8 mouse cellular contexts compared by ENCODE assay signal in the genomic region with DNA sequence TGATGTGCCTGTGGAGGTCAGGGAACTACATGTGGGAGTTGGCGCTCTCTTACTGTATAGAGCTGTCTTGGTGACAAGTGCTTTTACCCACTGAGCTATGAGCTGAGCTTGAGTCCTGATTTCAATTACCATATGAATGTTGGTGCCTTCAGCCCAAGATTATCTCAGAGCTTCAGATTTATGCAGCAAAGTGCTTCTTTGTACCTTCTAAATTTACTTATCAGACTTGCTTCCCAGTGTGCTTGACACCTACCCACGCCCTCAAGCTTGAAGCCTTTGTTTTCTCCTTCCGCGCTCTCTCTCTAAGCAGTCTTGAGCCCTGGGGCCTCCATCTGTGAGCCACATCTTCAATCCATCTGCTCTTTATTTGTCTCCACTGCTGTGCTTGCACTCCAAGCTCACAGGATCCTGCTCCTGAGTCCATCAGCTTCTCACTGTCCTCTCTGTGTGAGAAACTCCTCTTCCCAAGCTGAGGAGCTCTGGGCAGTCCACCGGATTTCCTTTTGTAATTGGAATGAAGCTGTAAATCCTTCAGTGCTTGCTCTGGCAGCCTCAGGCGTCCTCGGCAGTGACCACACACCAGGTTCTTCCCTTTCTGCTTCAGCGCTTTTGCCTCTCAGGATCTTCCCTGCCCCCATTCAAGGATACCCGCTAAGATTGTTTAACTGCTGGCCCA. TPM values are rescaled to one million over a fixed set of nuclear protein-coding genes. Genes with fewer than 3 reads are reported as not detected.
DNase-seq lines count a peak whose midpoint lies in the region; ATAC-seq and TF ChIP-seq lines count a peak whose summit lies in the region.

No protein-coding gene starts in this region.

- TF ChIP-seq POLR2A in cortical plate, adult 2 months (IDR thresholded peaks at IDR 0.05; ENCODE audit: extremely low read depth, insufficient read depth, low read length), result no peak

- TF ChIP-seq CTCF in liver, postnatal 0 days (IDR thresholded peaks at IDR 0.05; ENCODE audit: low read depth), result no peak
- no peak for TF ChIP-seq CTCF in cortical plate, adult 2 months (IDR thresholded peaks at IDR 0.05; ENCODE audit: extremely low read depth, insufficient read depth, low read length)

- ATAC-seq in liver, embryonic 12.5 days, result no peak
- ATAC-seq in liver, postnatal 0 days, result no peak
- ATAC-seq in heart, embryonic 15.5 days (replicated peaks; ENCODE audit: insufficient number of reproducible peaks, insufficient read depth, low FRiP score, low read depth), result no peak; the same call in 1 of the 2 replicates
- ATAC-seq in CD4-positive, CD25-positive, alpha-beta regulatory T cell, adult 4 months, result no peak

- H3K4me1 ChIP-seq in liver, embryonic 12.5 days, result peaks cover 70% of the 10 kb centered on the region
- H3K4me1 ChIP-seq in liver, postnatal 0 days (ENCODE audit: insufficient read depth), result peaks cover 31% of the 10 kb centered on the region
- H3K4me1 ChIP-seq in cortical plate, adult 2 months (ENCODE audit: control insufficient read depth, insufficient read depth, low read length), result peaks cover 12% of the 10 kb centered on the region
- peaks cover 27% of the 10 kb centered on the region for H3K4me1 ChIP-seq in heart, embryonic 15.5 days (replicated peaks)
- H3K4me1 ChIP-seq in midbrain, embryonic 10.5 days, result peaks cover 60% of the 10 kb centered on the region

- TF ChIP-seq EP300 in liver, postnatal 0 days (IDR thresholded peaks at IDR 0.05; ENCODE audit: low read depth), result no peak

- no peaks in the 10 kb centered on the region for H3K9me3 ChIP-seq in liver, embryonic 12.5 days (replicated peaks)
- no peaks in the 10 kb centered on the region for H3K9me3 ChIP-seq in liver, postnatal 0 days (ENCODE audit: low read length)
- H3K9me3 ChIP-seq in heart, embryonic 15.5 days (replicated peaks), result no peaks in the 10 kb centered on the region
- H3K9me3 ChIP-seq in midbrain, embryonic 10.5 days (replicated peaks), result no peaks in the 10 kb centered on the region

- WGBS in liver, embryonic 12.5 days (ENCODE audit: insufficient replicate concordance), result 33% methylated on average over 9 of the region's 9 CpGs
- 40% methylated on average over 9 of the region's 9 CpGs for WGBS in liver, postnatal 0 days (ENCODE audit: insufficient replicate concordance)
- WGBS in heart, embryonic 15.5 days, result 39% methylated on average over 9 of the region's 9 CpGs
- 5% methylated on average over 9 of the region's 9 CpGs for WGBS in midbrain, embryonic 10.5 days

- no peak overlapping the region for H3K4me2 ChIP-seq in liver, embryonic 12.5 days
- H3K4me2 ChIP-seq in liver, postnatal 0 days (ENCODE audit: low read depth, low read length), result no peak overlapping the region
- H3K4me2 ChIP-seq in heart, embryonic 15.5 days, result no peak overlapping the region

- H3K27me3 ChIP-seq in liver, embryonic 12.5 days (replicated peaks), result no peaks in the 10 kb centered on the region
- no peaks in the 10 kb centered on the region for H3K27me3 ChIP-seq in liver, postnatal 0 days (ENCODE audit: insufficient read depth, low read length)
- H3K27me3 ChIP-seq in heart, embryonic 15.5 days, result no peaks in the 10 kb centered on the region
- H3K27me3 ChIP-seq in midbrain, embryonic 10.5 days (ENCODE audit: low read depth, poor library complexity, severe bottlenecking), result peaks cover 49% of the 10 kb centered on the region

- no peak overlapping the region for H3K4me3 ChIP-seq in liver, embryonic 12.5 days
- no peak overlapping the region for H3K4me3 ChIP-seq in liver, postnatal 0 days (ENCODE audit: low read depth, low read length)
- H3K4me3 ChIP-seq in cortical plate, adult 2 months (ENCODE audit: insufficient read depth, low read length), result no peak overlapping the region
- no peak overlapping the region for H3K4me3 ChIP-seq in heart, embryonic 15.5 days
- H3K4me3 ChIP-seq in midbrain, embryonic 10.5 days, result peak overlapping the region; percentile 36

- no peak overlapping the region for H3K9ac ChIP-seq in liver, embryonic 12.5 days
- H3K9ac ChIP-seq in liver, postnatal 0 days (replicated peaks), result no peak overlapping the region
- H3K9ac ChIP-seq in heart, embryonic 15.5 days, result peak overlapping the region; percentile 14; the same call in 1 of the 2 replicates

- DNase-seq in liver, postnatal 0 days, result no peak
- peak; percentile 71 for DNase-seq in kidney, postnatal 14 days
- peak; percentile 76 for DNase-seq in midbrain, embryonic 10.5 days (ENCODE audit: low spot score)
- DNase-seq in urinary bladder, adult 18-20 months (ENCODE audit: low spot score in 2 of 2), result no peak

- H3K36me3 ChIP-seq in liver, embryonic 12.5 days, result 0 out of 2 replicates have a peak, but pooled peaks cover 5% of the 10 kb centered on the region
- no peaks in the 10 kb centered on the region for H3K36me3 ChIP-seq in liver, postnatal 0 days (replicated peaks; ENCODE audit: insufficient read depth, low read length)
- no peaks in the 10 kb centered on the region; the same call in 1 of the 2 replicates for H3K36me3 ChIP-seq in heart, embryonic 15.5 days
- peaks cover 5% of the 10 kb centered on the region for H3K36me3 ChIP-seq in midbrain, embryonic 10.5 days

- peak overlapping the region; percentile 57 for H3K27ac ChIP-seq in liver, embryonic 12.5 days
- no peak overlapping the region for H3K27ac ChIP-seq in liver, postnatal 0 days (ENCODE audit: low read depth)
- 0 out of 2 replicates have a peak overlapping the region, but pooled peaks have one; percentile 67 for H3K27ac ChIP-seq in cortical plate, adult 2 months (ENCODE audit: insufficient read depth, low read length)
- H3K27ac ChIP-seq in heart, embryonic 15.5 days, result peak overlapping the region; percentile 74
- peak overlapping the region; percentile 88 for H3K27ac ChIP-seq in midbrain, embryonic 10.5 days (replicated peaks)

RNA-seq across cellular contexts. Expression of gene Abl2, which starts 55.4 kb away (rescaled TPM):
- polyA plus RNA-seq in liver, embryonic 12.5 days (2016; fragmentation: Nextera tagmentation; extraction: Ambion mirVana), result 2.4 and 2.5 TPM in 2 replicates
- 0.88 and 0.89 TPM in 2 replicates for polyA plus RNA-seq in liver, postnatal 0 days (2015; fragmentation: Nextera tagmentation; extraction: Ambion mirVana)
- 16.9 and 18.9 TPM in 2 replicates for polyA plus RNA-seq in cortical plate, adult 2 months (2012; rRNA removed)
- polyA plus RNA-seq in heart, embryonic 15.5 days (2015; fragmentation: Nextera tagmentation; extraction: Ambion mirVana), result 2.4 and 2.8 TPM in 2 replicates
- polyA plus RNA-seq in midbrain, embryonic 10.5 days (2016; fragmentation: Nextera tagmentation; extraction: Ambion mirVana), result 4.7 and 5.3 TPM in 2 replicates
- 1 to 10 TPM; 4.6 to 4.9 TPM for polyA plus RNA-seq in CD4-positive, CD25-positive, alpha-beta regulatory T cell, adult 4 months (2017; shearing (Covaris generic))

Comparison
In these comparisons a context has a peak if more than half of its experiments do, and no peak if none do; other contexts are left out.
1. DNase-seq: peak in kidney, postnatal 14 days (single experiment) and midbrain, embryonic 10.5 days (single experiment); none in liver, postnatal 0 days (single experiment) and urinary bladder, adult 18-20 months (0 of 2).